Mouse (Mus musculus) lung, adult 2 months (tissue): ENCODE measurements around the gene Gnat2.

Source experiments
- CTCF ChIP-seq: fragments of 200-500 bp; IDR thresholded peaks from 2 replicates; pipeline ENCODE4 v1.5.1; 2011; ENCODE audit warnings: mild to moderate bottlenecking, low read length, control low read depth; ENCODE audit not compliant: insufficient read depth
- POLR2A ChIP-seq: fragments of 200-500 bp; IDR thresholded peaks from 2 replicates; pipeline ENCODE4 v1.6.1; 2011; ENCODE audit warnings: low read depth, mild to moderate bottlenecking, control low read depth, low read length, borderline replicate concordance; ENCODE audit errors: extremely low read depth

GRCm38 (mm10) chr3:108105281-108105680 is 12.7 kb downstream of the Gnat2 start:
- TF ChIP-seq POLR2A (no peak), CTCF (no peak)
